Mouse (Mus musculus): ENCODE measurements at regions not wholly inside any gene's neighbourhood (a gene's known extent, or its start where the extent isn't known, plus 50 kb on each side); places are given as distances from the start of the nearest gene placed in this dataset.

DNA sequence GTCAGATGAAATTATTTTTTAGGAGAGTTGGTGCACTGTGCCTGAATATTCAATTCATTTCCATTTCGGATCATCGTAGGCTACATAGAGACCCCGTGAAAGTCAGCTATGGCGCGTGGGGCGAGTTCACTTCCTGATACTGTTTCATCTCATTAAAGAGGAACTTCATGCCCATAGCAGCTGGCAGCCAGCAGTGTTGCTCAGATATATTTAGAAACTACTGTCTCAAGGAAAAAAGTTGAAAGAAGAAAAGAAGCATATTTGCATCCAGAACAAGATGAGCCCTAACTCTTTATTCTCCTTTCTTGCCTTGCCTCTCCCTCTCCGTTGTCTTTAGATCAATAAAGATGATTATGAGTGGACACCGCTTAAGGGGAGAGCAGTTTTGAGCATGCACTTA is 446.1 kb upstream of the Adgrl2 start:
- TF ChIP-seq CTCF (IDR thresholded peaks at IDR 0.05) (no peak), POLR2A (IDR thresholded peaks at IDR 0.05; ENCODE audit: insufficient read depth, low read depth, low read length) (no peak), EP300 (IDR thresholded peaks at IDR 0.05; ENCODE audit: insufficient read depth, low read depth, low read length) (no peak)
